Mouse (Mus musculus) T-helper 17 cell (primary cell): Measurements from ENCODE around the gene Msrb2.

Experiments
- in situ Hi-C, 2 experiments: fragments of 300-600 bp; cut with MboI, MseI; formaldehyde crosslinking; loops; 1 replicate in 1 of 2; 2 replicates in 1 of 2; pipeline ENCODE4 v1.15.1; 2025; ENCODE audit warnings: high pct_unique_total_duplicates in 2 of 2

Gene Msrb2

GRCm38 (mm10) chr2:19388329-19389103, 17.3 kb downstream of the Msrb2 start:
- in situ Hi-C loops = no loop called here

GRCm38 (mm10) chr2:19390411-19391143, 19.3 kb downstream of the Msrb2 start:
- in situ Hi-C loops = no loop called here

- in situ Hi-C loops = no loop called here
Observed at GRCm38 (mm10) chr2:19391649-19392048, 20.4 kb downstream of the Msrb2 start.

- in situ Hi-C loops = no loop called here
Observed at GRCm38 (mm10) chr2:19392793-19393192, 21.6 kb downstream of the Msrb2 start.

- in situ Hi-C loops = no loop called here
Observed at GRCm38 (mm10) chr2:19405409-19405808, 34.2 kb downstream of the Msrb2 start.

GRCm38 (mm10) chr2:19406531-19406930, 35.3 kb downstream of the Msrb2 start:
- in situ Hi-C loops = no loop called here

- in situ Hi-C loops = loop anchor here in 1 of 2 experiments (10.0 kb wide), 1 partner anchor 320 kb away; no protein-coding TSS in a partner anchor
Observed at GRCm38 (mm10) chr2:19414222-19414965, 43.2 kb downstream of the Msrb2 start.

GRCm38 (mm10) chr2:19415063-19415521, 43.9 kb downstream of the Msrb2 start:
- in situ Hi-C loops = loop anchor here in 1 of 2 experiments (10.0 kb wide), 1 partner anchor 320 kb away; no protein-coding TSS in a partner anchor

- in situ Hi-C loops = loop anchor here in 1 of 2 experiments (10.0 kb wide), 1 partner anchor 319 kb away; no protein-coding TSS in a partner anchor
Observed at GRCm38 (mm10) chr2:19416066-19416465, 44.8 kb downstream of the Msrb2 start.

GRCm38 (mm10) chr2:19419686-19420345, 48.6 kb downstream of the Msrb2 start:
- in situ Hi-C loops = loop anchor here (5.0 to 10.0 kb wide), 4 partner anchors 62 to 492 kb away; no protein-coding TSS in a partner anchor

GRCm38 (mm10) chr2:19422226-19422625, 51.0 kb downstream of the Msrb2 start:
- in situ Hi-C loops = loop anchor here (5.0 kb wide), 3 partner anchors 60 to 490 kb away; no protein-coding TSS in a partner anchor

- in situ Hi-C loops = loop anchor here (5.0 kb wide), 3 partner anchors 59 to 489 kb away; no protein-coding TSS in a partner anchor
Observed at GRCm38 (mm10) chr2:19423086-19423485, 51.8 kb downstream of the Msrb2 start.

- in situ Hi-C loops = loop anchor here in 1 of 2 experiments (25.0 kb wide), 1 partner anchor 1942 kb away; no protein-coding TSS in a partner anchor
Observed at GRCm38 (mm10) chr2:19429031-19429430, 57.8 kb downstream of the Msrb2 start.

GRCm38 (mm10) chr2:19429691-19430690, 58.8 kb downstream of the Msrb2 start:
- in situ Hi-C loops = loop anchor here in 1 of 2 experiments (25.0 kb wide), 1 partner anchor 1943 kb away; no protein-coding TSS in a partner anchor

GRCm38 (mm10) chr2:19430746-19431145, 59.5 kb downstream of the Msrb2 start:
- in situ Hi-C loops = loop anchor here in 1 of 2 experiments (25.0 kb wide), 1 partner anchor 1943 kb away; no protein-coding TSS in a partner anchor

- in situ Hi-C loops = loop anchor here in 1 of 2 experiments (25.0 kb wide), 1 partner anchor 1944 kb away; no protein-coding TSS in a partner anchor
Observed at GRCm38 (mm10) chr2:19431186-19431585, 59.9 kb downstream of the Msrb2 start.

- in situ Hi-C loops = loop anchor here in 1 of 2 experiments (25.0 kb wide), 1 partner anchor 1944 kb away; no protein-coding TSS in a partner anchor
Observed at GRCm38 (mm10) chr2:19431614-19432323, 60.5 kb downstream of the Msrb2 start.

- in situ Hi-C loops = loop anchor here in 1 of 2 experiments (25.0 kb wide), 1 partner anchor 1957 kb away; no protein-coding TSS in a partner anchor
Observed at GRCm38 (mm10) chr2:19444346-19444745, 73.1 kb downstream of the Msrb2 start.
